Mouse (Mus musculus): ENCODE data around the gene Meiob. TPM values are rescaled to one million over a fixed set of nuclear protein-coding genes. Genes with fewer than 3 reads are reported as not detected.

Meiob gene
- polyA plus RNA-seq, 1 experiment, result 4.7 TPM

GRCm38 (mm10) chr17:24856589-24856988, 52.5 kb downstream of the Meiob start:
- TF ChIP-seq CTCF (IDR thresholded peaks at IDR 0.05; ENCODE audit: control insufficient read depth, insufficient read depth, insufficient replicate concordance, low read depth, low read length), result no peak
- TF ChIP-seq POLR2A (IDR thresholded peaks at IDR 0.05; ENCODE audit: control insufficient read depth, low read depth, low read length), result no peak
- Histone ChIP-seq H3K36me3 (ENCODE audit: control insufficient read depth, insufficient read depth, low read length) (peaks cover 3% of the 10 kb centered on the region; the same call in 1 of the 2 replicates), H3K4me1 (ENCODE audit: control insufficient read depth, insufficient read depth, low read length) (no peaks in the 10 kb centered on the region; the same call in 1 of the 2 replicates), H3K27me3 (ENCODE audit: control insufficient read depth, insufficient read depth, low read length) (no peaks in the 10 kb centered on the region), H3K27ac (ENCODE audit: control insufficient read depth, insufficient read depth, low read depth, low read length) (no peak overlapping the region), H3K4me3 (ENCODE audit: control insufficient read depth, low read depth, low read length) (no peak overlapping the region)

GRCm38 (mm10) chr17:24857831-24858470, 53.9 kb downstream of the Meiob start:
- Histone ChIP-seq H3K27ac (ENCODE audit: control insufficient read depth, insufficient read depth, low read depth, low read length) (no peak overlapping the region), H3K4me1 (ENCODE audit: control insufficient read depth, insufficient read depth, low read length) (no peaks in the 10 kb centered on the region), H3K27me3 (ENCODE audit: control insufficient read depth, insufficient read depth, low read length) (no peaks in the 10 kb centered on the region), H3K4me3 (ENCODE audit: control insufficient read depth, low read depth, low read length) (no peak overlapping the region), H3K36me3 (ENCODE audit: control insufficient read depth, insufficient read depth, low read length) (peaks cover 3% of the 10 kb centered on the region; the same call in 1 of the 2 replicates)
- no peak for TF ChIP-seq POLR2A (IDR thresholded peaks at IDR 0.05; ENCODE audit: control insufficient read depth, low read depth, low read length)
- no peak for TF ChIP-seq CTCF (IDR thresholded peaks at IDR 0.05; ENCODE audit: control insufficient read depth, insufficient read depth, insufficient replicate concordance, low read depth, low read length)

GRCm38 (mm10) chr17:24858967-24859366, 54.9 kb downstream of the Meiob start:
- TF ChIP-seq POLR2A (IDR thresholded peaks at IDR 0.05; ENCODE audit: control insufficient read depth, low read depth, low read length) (no peak), CTCF (IDR thresholded peaks at IDR 0.05; ENCODE audit: control insufficient read depth, insufficient read depth, insufficient replicate concordance, low read depth, low read length) (no peak)
- H3K4me3 ChIP-seq (ENCODE audit: control insufficient read depth, low read depth, low read length), result no peak overlapping the region
- H3K27ac ChIP-seq (ENCODE audit: control insufficient read depth, insufficient read depth, low read depth, low read length), result no peak overlapping the region
- H3K4me1 ChIP-seq (ENCODE audit: control insufficient read depth, insufficient read depth, low read length), result no peaks in the 10 kb centered on the region
- peaks cover 1% of the 10 kb centered on the region; the same call in 1 of the 2 replicates for H3K36me3 ChIP-seq (ENCODE audit: control insufficient read depth, insufficient read depth, low read length)
- no peaks in the 10 kb centered on the region for H3K27me3 ChIP-seq (ENCODE audit: control insufficient read depth, insufficient read depth, low read length)

- no peak overlapping the region for H3K4me3 ChIP-seq (ENCODE audit: control insufficient read depth, low read depth, low read length)
- TF ChIP-seq POLR2A (IDR thresholded peaks at IDR 0.05; ENCODE audit: control insufficient read depth, low read depth, low read length) (0 out of 2 replicates have a peak, but pooled peaks have one; percentile 8), CTCF (IDR thresholded peaks at IDR 0.05; ENCODE audit: control insufficient read depth, insufficient read depth, insufficient replicate concordance, low read depth, low read length) (no peak)
- peaks cover 1% of the 10 kb centered on the region; the same call in 1 of the 2 replicates for H3K36me3 ChIP-seq (ENCODE audit: control insufficient read depth, insufficient read depth, low read length)
Observed at GRCm38 (mm10) chr17:24860076-24860475, 56.0 kb downstream of the Meiob start.

GRCm38 (mm10) chr17:24861785-24862184, 57.7 kb downstream of the Meiob start:
- H3K27me3 ChIP-seq (ENCODE audit: control insufficient read depth, insufficient read depth, low read length), result no peaks in the 10 kb centered on the region
- H3K27ac ChIP-seq (ENCODE audit: control insufficient read depth, insufficient read depth, low read depth, low read length), result no peak overlapping the region
- no peaks in the 10 kb centered on the region for H3K4me1 ChIP-seq (ENCODE audit: control insufficient read depth, insufficient read depth, low read length)
- TF ChIP-seq POLR2A (IDR thresholded peaks at IDR 0.05; ENCODE audit: control insufficient read depth, low read depth, low read length) (no peak), CTCF (IDR thresholded peaks at IDR 0.05; ENCODE audit: control insufficient read depth, insufficient read depth, insufficient replicate concordance, low read depth, low read length) (no peak)
- no peaks in the 10 kb centered on the region; the same call in 1 of the 2 replicates for H3K36me3 ChIP-seq (ENCODE audit: control insufficient read depth, insufficient read depth, low read length)
- H3K4me3 ChIP-seq (ENCODE audit: control insufficient read depth, low read depth, low read length), result no peak overlapping the region

More at GRCm38 (mm10) chr17:24860076-24860475, 56.0 kb downstream of the Meiob start:
- Histone ChIP-seq H3K4me1 (ENCODE audit: control insufficient read depth, insufficient read depth, low read length) (no peaks in the 10 kb centered on the region), H3K27me3 (ENCODE audit: control insufficient read depth, insufficient read depth, low read length) (no peaks in the 10 kb centered on the region), H3K27ac (ENCODE audit: control insufficient read depth, insufficient read depth, low read depth, low read length) (no peak overlapping the region)

GRCm38 (mm10) chr17:24865776-24866175, 61.7 kb downstream of the Meiob start, which contains the start of gene Igfals:
Gene Igfals (plus strand): TSS chr17:24865997.
- Histone ChIP-seq H3K4me1 (ENCODE audit: control insufficient read depth, insufficient read depth, low read length) (no peaks in the 10 kb centered on the region), H3K36me3 (ENCODE audit: control insufficient read depth, insufficient read depth, low read length) (no peaks in the 10 kb centered on the region; the same call in 1 of the 2 replicates), H3K4me3 (ENCODE audit: control insufficient read depth, low read depth, low read length) (no peak within 1 kb of the TSS), H3K27ac (ENCODE audit: control insufficient read depth, insufficient read depth, low read depth, low read length) (no peak within 1 kb of the TSS), H3K27me3 (ENCODE audit: control insufficient read depth, insufficient read depth, low read length) (no peaks in the 10 kb centered on the region)
- TF ChIP-seq POLR2A (IDR thresholded peaks at IDR 0.05; ENCODE audit: control insufficient read depth, low read depth, low read length) (no peak), CTCF (IDR thresholded peaks at IDR 0.05; ENCODE audit: control insufficient read depth, insufficient read depth, insufficient replicate concordance, low read depth, low read length) (no peak)

GRCm38 (mm10) chr17:24867914-24868313, 63.8 kb downstream of the Meiob start:
- Histone ChIP-seq H3K36me3 (ENCODE audit: control insufficient read depth, insufficient read depth, low read length) (no peaks in the 10 kb centered on the region; the same call in 1 of the 2 replicates), H3K4me1 (ENCODE audit: control insufficient read depth, insufficient read depth, low read length) (no peaks in the 10 kb centered on the region; the same call in 1 of the 2 replicates), H3K4me3 (ENCODE audit: control insufficient read depth, low read depth, low read length) (no peak overlapping the region), H3K27me3 (ENCODE audit: control insufficient read depth, insufficient read depth, low read length) (no peaks in the 10 kb centered on the region), H3K27ac (ENCODE audit: control insufficient read depth, insufficient read depth, low read depth, low read length) (no peak overlapping the region)
- TF ChIP-seq POLR2A (IDR thresholded peaks at IDR 0.05; ENCODE audit: control insufficient read depth, low read depth, low read length) (no peak), CTCF (IDR thresholded peaks at IDR 0.05; ENCODE audit: control insufficient read depth, insufficient read depth, insufficient replicate concordance, low read depth, low read length) (no peak)
